Mouse (Mus musculus): ENCODE measurements around the gene Slc29a4. TPM values are rescaled to one million over a fixed set of nuclear protein-coding genes. Genes with fewer than 3 reads are reported as not detected.

Slc29a4 gene
- polyA plus RNA-seq (2014; fragmentation: Illumina TruSeq; extraction: RNeasy Lipid Tissue Mini Kit (QIAGEN cat#74804); ENCODE audit: low read depth, low replicate concordance), result not detected

DNA sequence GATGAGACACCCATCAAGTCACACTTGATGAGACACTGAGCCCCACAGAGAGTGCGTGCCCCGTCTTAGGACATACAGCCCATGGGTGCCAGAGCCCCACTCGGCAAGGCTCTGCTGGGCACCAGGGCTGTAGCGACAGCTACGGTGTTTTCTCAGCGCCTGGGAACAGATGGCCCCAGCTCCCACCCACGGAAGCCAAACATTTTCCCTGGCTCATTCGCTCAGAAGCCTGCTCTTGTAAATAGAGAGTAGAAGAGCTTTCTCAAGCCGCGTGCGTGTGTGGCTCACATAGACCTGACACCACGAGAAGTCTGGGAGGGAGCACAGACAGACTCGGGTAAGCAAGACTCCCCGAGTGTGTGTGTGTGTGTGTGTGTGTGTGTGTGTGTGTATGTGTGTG is at the start of gene Slc29a4:
Slc29a4 (plus strand) TSS at position 265 of the 400 bp plus-strand sequence.

Other genes with a start within 250 kb of the Slc29a4 start
- 0.49 TPM for gene Ap5z1, start 228.6 kb upstream of the Slc29a4 start, polyA plus RNA-seq (2014; fragmentation: Illumina TruSeq; extraction: RNeasy Lipid Tissue Mini Kit (QIAGEN cat#74804); ENCODE audit: low read depth, low replicate concordance)
- gene Papolb, start 162.4 kb upstream of the Slc29a4 start, polyA plus RNA-seq (2014; fragmentation: Illumina TruSeq; extraction: RNeasy Lipid Tissue Mini Kit (QIAGEN cat#74804); ENCODE audit: low read depth, low replicate concordance), result not detected
- not detected for gene Radil, start 141.4 kb upstream of the Slc29a4 start, polyA plus RNA-seq (2014; fragmentation: Illumina TruSeq; extraction: RNeasy Lipid Tissue Mini Kit (QIAGEN cat#74804); ENCODE audit: low read depth, low replicate concordance)
- 0.89 TPM for gene Mmd2, start 83.7 kb upstream of the Slc29a4 start, polyA plus RNA-seq (2014; fragmentation: Illumina TruSeq; extraction: RNeasy Lipid Tissue Mini Kit (QIAGEN cat#74804); ENCODE audit: low read depth, low replicate concordance)
- gene Wipi2, start 64.8 kb upstream of the Slc29a4 start, polyA plus RNA-seq (2014; fragmentation: Illumina TruSeq; extraction: RNeasy Lipid Tissue Mini Kit (QIAGEN cat#74804); ENCODE audit: low read depth, low replicate concordance), result 21.7 TPM
- gene Tnrc18, start 125.2 kb downstream of the Slc29a4 start, polyA plus RNA-seq (2014; fragmentation: Illumina TruSeq; extraction: RNeasy Lipid Tissue Mini Kit (QIAGEN cat#74804); ENCODE audit: low read depth, low replicate concordance), result 0.40 TPM
- 1.2 TPM for gene Fbxl18, start 202.9 kb downstream of the Slc29a4 start, polyA plus RNA-seq (2014; fragmentation: Illumina TruSeq; extraction: RNeasy Lipid Tissue Mini Kit (QIAGEN cat#74804); ENCODE audit: low read depth, low replicate concordance)
- 711 TPM for gene Actb, start 214.2 kb downstream of the Slc29a4 start, polyA plus RNA-seq (2014; fragmentation: Illumina TruSeq; extraction: RNeasy Lipid Tissue Mini Kit (QIAGEN cat#74804); ENCODE audit: low read depth, low replicate concordance)

Data from kidney, adult 10 weeks (tissue).